Comparison of ENCODE assay signal across 17 mouse cellular contexts in genomic region chr6:38737763-38738162, GRCm38 (mm10).
DNase-seq lines count a peak whose midpoint lies in the region; ATAC-seq and TF ChIP-seq lines count a peak whose summit lies in the region.
"Had no signal": no experiment of that assay in that cellular context is flagged by ENCODE, and none has a peak within 500 bp of the region (broad histone marks: within the 10 kb centered on the region; RNA-seq: fewer than 3 reads in every experiment).

No protein-coding gene starts in this region.

- WGBS in intestine, postnatal 0 days = 52% methylated on average over 2 of the region's 2 CpGs
- 72% methylated on average over 2 of the region's 2 CpGs for WGBS in intestine, embryonic 16.5 days

- no peak overlapping the region for H3K9ac ChIP-seq in intestine, postnatal 0 days (ENCODE audit: low read depth, low read length)
- H3K9ac ChIP-seq in intestine, embryonic 16.5 days (ENCODE audit: low read depth, low read length) = no peak overlapping the region
- H3K9ac ChIP-seq: embryonic facial prominence, embryonic 15.5 days; neural tube, embryonic 12.5 days had no signal

- no peak for ATAC-seq in intestine, postnatal 0 days
- no peak for ATAC-seq in intestine, embryonic 16.5 days
- ATAC-seq: forebrain, embryonic 16.5 days had no signal

- H3K27me3 ChIP-seq in intestine, postnatal 0 days (replicated peaks; ENCODE audit: control insufficient read depth, insufficient read depth, low read length) = no peaks in the 10 kb centered on the region
- no peaks in the 10 kb centered on the region for H3K27me3 ChIP-seq in intestine, embryonic 16.5 days (replicated peaks; ENCODE audit: control insufficient read depth, insufficient read depth, low read length)
- H3K27me3 ChIP-seq: embryonic facial prominence, embryonic 15.5 days; neural tube, embryonic 12.5 days had no signal

- H3K4me2 ChIP-seq in intestine, postnatal 0 days (replicated peaks; ENCODE audit: low read depth) = no peak overlapping the region
- H3K4me2 ChIP-seq in intestine, embryonic 16.5 days (ENCODE audit: low read depth, low read length) = no peak overlapping the region
- H3K4me2 ChIP-seq: embryonic facial prominence, embryonic 15.5 days; neural tube, embryonic 12.5 days had no signal

- no peak overlapping the region for H3K27ac ChIP-seq in intestine, postnatal 0 days (ENCODE audit: low read depth, low read length)
- H3K27ac ChIP-seq in intestine, embryonic 16.5 days (ENCODE audit: low read length) = no peak overlapping the region
- H3K27ac ChIP-seq: embryonic facial prominence, embryonic 15.5 days; neural tube, embryonic 12.5 days had no signal

- H3K4me1 ChIP-seq in intestine, postnatal 0 days (replicated peaks; ENCODE audit: control insufficient read depth, insufficient read depth, low read length) = no peaks in the 10 kb centered on the region
- 0 out of 2 replicates have a peak, but pooled peaks cover 3% of the 10 kb centered on the region for H3K4me1 ChIP-seq in intestine, embryonic 16.5 days (ENCODE audit: control insufficient read depth, insufficient read depth, low read length)
- H3K4me1 ChIP-seq: embryonic facial prominence, embryonic 15.5 days; neural tube, embryonic 12.5 days had no signal

- DNase-seq in adrenal gland, adult (ENCODE audit: inconsistent age in 2 of 2, low spot score in 1 of 2) = peak; percentile 43 to 75
- DNase-seq in adrenal gland, postnatal 4 days (ENCODE audit: low spot score in 2 of 2) = no peak
- DNase-seq in lung, postnatal 25 days (ENCODE audit: low spot score) = peak; percentile 43
- DNase-seq in lung, postnatal 4 days = no peak
- DNase-seq in retina, embryonic 14.5 days (ENCODE audit: low spot score) = peak; percentile 60
- DNase-seq in layer of hippocampus, adult 9-10 months (ENCODE audit: low spot score) = no peak
- DNase-seq: cerebellum, postnatal 14 days; heart, postnatal 4 days; kidney, postnatal 4 days; midbrain, embryonic 14.5 days; right cerebral cortex, adult 18-20 months had no signal

- H3K9me3 ChIP-seq in intestine, postnatal 0 days (ENCODE audit: control insufficient read depth) = no peaks in the 10 kb centered on the region
- no peaks in the 10 kb centered on the region for H3K9me3 ChIP-seq in intestine, embryonic 16.5 days (ENCODE audit: control insufficient read depth, low read length)
- H3K9me3 ChIP-seq: embryonic facial prominence, embryonic 15.5 days; G1E; neural tube, embryonic 12.5 days had no signal

- peak; percentile 54 for TF ChIP-seq CTCF in intestine, postnatal 0 days (IDR thresholded peaks at IDR 0.05; ENCODE audit: low read depth)

- H3K36me3 ChIP-seq in intestine, postnatal 0 days (ENCODE audit: control insufficient read depth, insufficient read depth) = peaks cover 61% of the 10 kb centered on the region
- peaks cover 12% of the 10 kb centered on the region; the same call in 1 of the 2 replicates for H3K36me3 ChIP-seq in intestine, embryonic 16.5 days (ENCODE audit: control insufficient read depth, insufficient read depth, low read length)

- no peak overlapping the region for H3K4me3 ChIP-seq in intestine, postnatal 0 days (ENCODE audit: low read depth, low read length)
- H3K4me3 ChIP-seq in intestine, embryonic 16.5 days (ENCODE audit: low read length) = no peak overlapping the region
- H3K4me3 ChIP-seq: embryonic facial prominence, embryonic 15.5 days; neural tube, embryonic 12.5 days had no signal

Comparison
In these comparisons a context has a peak if more than half of its experiments do, and no peak if none do; other contexts are left out.
1. DNase-seq: peak in adrenal gland, adult (2 of 2), lung, postnatal 25 days (single experiment) and retina, embryonic 14.5 days (single experiment); none in adrenal gland, postnatal 4 days (0 of 2), lung, postnatal 4 days (0 of 2) and layer of hippocampus, adult 9-10 months (single experiment).